Mouse (Mus musculus) myocyte (in vitro differentiated cells): ENCODE measurements at regions not wholly inside any gene's neighbourhood (a gene's known extent, or its start where the extent isn't known, plus 50 kb on each side); places are given as distances from the start of the nearest gene placed in this dataset.
A peak's percentile ranks its signal among the peaks of the same experiment; 100 is the strongest.

Source experiments
- H3K27me3 ChIP-seq: one replicate; pipeline ENCODE4 v1.6.1; 2011; ENCODE audit not compliant: control insufficient read depth, insufficient read depth, insufficient read length
- H3K36me3 ChIP-seq: one replicate; pipeline ENCODE4 v1.6.1; 2011; ENCODE audit not compliant: control insufficient read depth, insufficient read depth
- H3K4me2 ChIP-seq: one replicate; pipeline ENCODE4 v1.6.1; 2011; ENCODE audit warnings: low read depth, control low read depth
- H3K4me3 ChIP-seq: one replicate; pipeline ENCODE4 v1.5.1; 2011; ENCODE audit warnings: mild to moderate bottlenecking, control low read depth, moderate library complexity
- H3K79me2 ChIP-seq: one replicate; pipeline ENCODE4 v1.6.1; 2011; ENCODE audit not compliant: control insufficient read depth, insufficient read depth
- H3ac ChIP-seq: one replicate; pipeline ENCODE4 v1.6.1; 2011; ENCODE audit not compliant: control insufficient read depth, insufficient read length
- CEBPB ChIP-seq: IDR thresholded peaks from 2 replicates; pipeline ENCODE4 v1.6.1; 2011; ENCODE audit warnings: mild to moderate bottlenecking, moderate library complexity; ENCODE audit not compliant: poor library complexity, insufficient read depth, severe bottlenecking
- E2F4 ChIP-seq: IDR thresholded peaks from one replicate; pipeline ENCODE4 v1.6.1; 2011; ENCODE audit warnings: mild to moderate bottlenecking, control low read depth, moderate library complexity; ENCODE audit not compliant: insufficient read depth
- MAX ChIP-seq: IDR thresholded peaks from one replicate; pipeline ENCODE4 v1.6.1; 2011; ENCODE audit warnings: low read depth, mild to moderate bottlenecking, control low read depth
- MYOD1 ChIP-seq, 3 experiments: IDR thresholded peaks; one replicate each; pipeline ENCODE4 v1.6.1; 2011; ENCODE audit warnings: control low read depth in 2 of 3, low read depth in 2 of 3, mild to moderate bottlenecking in 2 of 3, moderate library complexity in 1 of 3; ENCODE audit not compliant: insufficient read length in 2 of 3, control insufficient read depth in 1 of 3
- MYOG ChIP-seq, 3 experiments: IDR thresholded peaks; one replicate each; pipeline ENCODE4 v1.6.1; 2011; ENCODE audit warnings: control low read depth in 2 of 3, low read depth in 2 of 3, mild to moderate bottlenecking in 2 of 3; ENCODE audit not compliant: insufficient read length in 2 of 3, control insufficient read depth in 1 of 3, insufficient read depth in 1 of 3
- POLR2A ChIP-seq: IDR thresholded peaks from one replicate; pipeline ENCODE4 v1.6.1; 2011; ENCODE audit warnings: low read depth, mild to moderate bottlenecking, control low read depth, moderate library complexity; ENCODE audit not compliant: insufficient read length
- POLR2AphosphoS2 ChIP-seq: IDR thresholded peaks from one replicate; pipeline ENCODE4 v1.6.1; 2011; ENCODE audit warnings: low read depth, control low read depth; ENCODE audit not compliant: insufficient read length
- REST ChIP-seq: IDR thresholded peaks from one replicate; pipeline ENCODE4 v1.6.1; 2011; ENCODE audit warnings: mild to moderate bottlenecking, control low read depth, moderate library complexity; ENCODE audit not compliant: insufficient read depth, insufficient read length
- SRF ChIP-seq: IDR thresholded peaks from one replicate; pipeline ENCODE4 v1.6.1; 2011; ENCODE audit warnings: low read depth; ENCODE audit not compliant: control insufficient read depth, insufficient read length
- TCF12 ChIP-seq: IDR thresholded peaks from one replicate; pipeline ENCODE4 v1.6.1; 2011; ENCODE audit warnings: mild to moderate bottlenecking, control low read depth; ENCODE audit not compliant: poor library complexity, insufficient read depth, severe bottlenecking
- TCF3 ChIP-seq: IDR thresholded peaks from one replicate; pipeline ENCODE4 v1.6.1; 2011; ENCODE audit warnings: low read depth, control low read depth; ENCODE audit not compliant: insufficient read length
- USF1 ChIP-seq: IDR thresholded peaks from one replicate; pipeline ENCODE4 v1.6.1; 2011; ENCODE audit warnings: low read depth, mild to moderate bottlenecking, control low read depth, moderate library complexity

DNA sequence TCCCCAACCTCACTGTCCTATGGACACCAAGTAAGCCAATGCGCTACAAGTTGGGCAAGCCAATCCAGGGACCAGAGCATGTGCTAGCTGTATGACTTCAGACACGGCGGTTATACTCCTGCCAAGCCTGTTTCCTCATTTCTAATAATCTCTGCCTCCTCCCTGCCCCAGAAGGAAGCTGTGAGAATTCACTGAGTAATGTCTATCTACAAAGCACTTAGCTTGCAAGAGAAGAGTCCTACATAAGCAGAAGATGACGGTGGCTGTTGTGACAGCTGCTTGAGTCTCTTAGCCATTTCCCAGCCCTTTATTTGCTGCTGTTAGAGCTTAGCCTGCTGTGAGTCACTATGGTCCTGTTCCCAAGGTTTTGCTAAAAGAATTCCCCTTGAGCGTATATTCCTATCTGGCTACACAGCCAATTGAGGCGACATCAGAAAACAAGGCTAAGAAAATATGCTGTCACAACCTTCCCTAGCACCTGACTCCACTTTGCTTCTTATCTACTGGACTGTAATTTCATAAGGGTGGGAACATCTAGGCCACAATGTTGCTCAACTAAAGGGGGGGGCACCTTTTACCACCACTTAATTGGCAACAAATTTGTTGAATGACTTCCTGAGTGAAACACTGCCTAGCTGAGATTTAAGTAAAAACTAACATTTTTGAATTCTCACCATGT is 66.0 kb downstream of the Zfp36l1 start:
- TF ChIP-seq MYOG (IDR thresholded peaks at IDR 0.05; ENCODE audit: control insufficient read depth in 1 of 3, insufficient read depth in 1 of 3, insufficient read length in 2 of 3, low read depth in 2 of 3) (peak in 1 of 3 experiments; percentile 20), MYOD1 (IDR thresholded peaks at IDR 0.05; ENCODE audit: control insufficient read depth in 1 of 3, insufficient read length in 2 of 3, low read depth in 2 of 3) (peak; percentile 51 to 71 (median 66)), E2F4 (no peak), TCF12 (peak; percentile 6), REST (no peak)
- no peaks in the 10 kb centered on the region for H3K27me3 ChIP-seq
- no peak overlapping the region for H3K4me3 ChIP-seq

DNA sequence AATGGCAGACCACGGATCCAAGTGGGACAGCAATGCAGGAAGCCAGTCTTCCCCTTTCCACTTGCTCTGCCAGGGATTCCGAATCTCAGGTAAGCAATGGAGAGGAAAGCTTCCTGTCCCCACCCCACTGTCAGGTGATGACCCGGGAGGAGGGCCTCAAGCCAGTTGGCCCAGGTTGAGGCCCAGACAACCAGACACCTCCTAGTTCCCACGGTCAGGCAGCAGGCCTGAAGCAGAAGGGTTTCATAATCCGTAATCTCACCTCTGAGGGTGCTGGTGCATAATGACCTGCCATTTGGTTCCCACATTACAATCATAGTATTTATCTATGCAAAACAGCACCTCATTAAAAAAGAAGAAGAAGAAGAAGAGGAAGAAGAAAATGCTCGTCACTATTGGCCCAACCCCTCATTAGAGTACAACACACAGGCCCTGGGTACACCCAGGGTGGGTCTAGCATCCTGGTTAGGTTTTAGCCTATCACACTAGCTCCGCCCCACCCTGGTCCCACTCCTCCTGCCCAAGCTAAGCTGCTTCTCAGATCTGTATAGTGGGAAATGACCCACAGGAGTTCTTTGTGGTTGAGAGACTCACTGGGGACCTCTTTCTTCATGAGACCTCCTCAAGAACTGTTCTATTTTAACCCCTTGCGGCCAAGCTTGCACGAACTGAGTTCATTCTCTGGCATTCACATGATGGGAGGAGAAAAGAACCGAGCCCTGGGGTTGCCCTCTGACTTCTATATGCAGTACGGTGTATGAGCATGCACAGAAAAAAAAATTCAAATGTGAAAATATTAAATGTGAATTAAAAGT is 71.1 kb downstream of the Zfp36l1 start:
- Histone ChIP-seq H3K79me2 (no peaks in the 10 kb centered on the region), H3K4me2 (no peak overlapping the region), H3K4me3 (no peak overlapping the region), H3ac (no peak overlapping the region), H3K36me3 (no peaks in the 10 kb centered on the region), H3K27me3 (no peaks in the 10 kb centered on the region)
- no peak for TF ChIP-seq TCF3

More for the DNA sequence above, 66.0 kb downstream of the Zfp36l1 start:
- H3K79me2 ChIP-seq = no peaks in the 10 kb centered on the region
- no peak overlapping the region for H3ac ChIP-seq
- no peaks in the 10 kb centered on the region for H3K36me3 ChIP-seq
- peak overlapping the region; percentile 41 for H3K4me2 ChIP-seq

DNA sequence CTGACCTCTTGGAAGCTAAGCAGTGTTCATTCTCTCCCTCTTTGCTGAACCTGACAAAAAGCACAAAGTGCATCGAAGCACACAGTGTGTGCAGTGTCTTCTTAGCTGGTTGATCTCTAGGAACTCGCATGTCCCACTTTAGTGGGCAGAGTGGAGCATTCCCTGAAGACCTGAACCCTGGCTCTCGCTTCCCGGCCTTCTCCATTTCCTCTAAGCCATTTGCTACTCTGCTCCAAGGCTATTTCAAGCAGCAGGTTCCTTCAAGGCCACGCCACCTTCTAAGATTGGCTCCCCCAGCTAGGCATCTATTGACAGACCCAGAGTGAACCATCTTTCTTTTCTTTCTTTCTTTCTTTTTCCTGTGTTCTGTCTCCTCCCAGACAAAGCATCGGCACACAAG is 71.8 kb downstream of the Zfp36l1 start:
- TF ChIP-seq TCF3 = no peak
- no peak for TF ChIP-seq MYOD1 (IDR thresholded peaks at IDR 0.05; ENCODE audit: control insufficient read depth in 1 of 3, insufficient read length in 2 of 3, low read depth in 2 of 3)
- TF ChIP-seq MAX = no peak
- TF ChIP-seq CEBPB = no peak
- TF ChIP-seq REST = no peak
- no peak for TF ChIP-seq SRF
- no peak for TF ChIP-seq E2F4
- TF ChIP-seq TCF12 = no peak
- Histone ChIP-seq H3K36me3 (no peaks in the 10 kb centered on the region), H3ac (no peak overlapping the region), H3K27me3 (no peaks in the 10 kb centered on the region), H3K79me2 (no peaks in the 10 kb centered on the region), H3K4me3 (no peak overlapping the region), H3K4me2 (no peak overlapping the region)

DNA sequence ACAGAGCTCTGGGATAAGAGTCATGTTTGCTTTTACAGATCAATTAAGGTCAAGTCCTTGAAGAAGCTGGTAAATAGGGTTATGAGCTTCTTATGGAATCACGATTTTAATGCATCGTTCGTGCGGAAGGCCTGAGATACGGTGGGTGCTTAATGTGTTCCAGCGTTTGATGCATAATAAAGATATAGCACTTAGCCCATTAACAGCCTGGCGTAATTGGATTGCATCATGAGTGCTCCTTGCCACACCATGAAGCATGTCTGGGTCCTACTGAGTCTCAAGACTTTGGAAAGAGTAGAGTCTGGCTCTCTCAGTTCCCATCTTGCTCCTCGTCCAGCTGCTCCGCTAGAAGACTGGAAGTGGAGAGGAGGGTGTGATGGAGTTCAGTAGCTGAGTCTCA is 72.6 kb downstream of the Zfp36l1 start:
- H3ac ChIP-seq = no peak overlapping the region
- H3K4me3 ChIP-seq = no peak overlapping the region
- H3K36me3 ChIP-seq = no peaks in the 10 kb centered on the region
- no peak overlapping the region for H3K4me2 ChIP-seq
- H3K27me3 ChIP-seq = no peaks in the 10 kb centered on the region
- no peak for TF ChIP-seq MYOG (IDR thresholded peaks at IDR 0.05; ENCODE audit: control insufficient read depth in 1 of 3, insufficient read depth in 1 of 3, insufficient read length in 2 of 3, low read depth in 2 of 3)
- TF ChIP-seq POLR2A = no peak
- no peak for TF ChIP-seq TCF12
- no peak for TF ChIP-seq REST
- no peak for TF ChIP-seq MAX
- no peak for TF ChIP-seq MYOD1 (IDR thresholded peaks at IDR 0.05; ENCODE audit: control insufficient read depth in 1 of 3, insufficient read length in 2 of 3, low read depth in 2 of 3)
- TF ChIP-seq POLR2AphosphoS2 = no peak
- TF ChIP-seq SRF = no peak
- no peak for TF ChIP-seq USF1
- TF ChIP-seq CEBPB = no peak
- no peak for TF ChIP-seq E2F4
- TF ChIP-seq TCF3 = no peak
- H3K79me2 ChIP-seq = no peaks in the 10 kb centered on the region

DNA sequence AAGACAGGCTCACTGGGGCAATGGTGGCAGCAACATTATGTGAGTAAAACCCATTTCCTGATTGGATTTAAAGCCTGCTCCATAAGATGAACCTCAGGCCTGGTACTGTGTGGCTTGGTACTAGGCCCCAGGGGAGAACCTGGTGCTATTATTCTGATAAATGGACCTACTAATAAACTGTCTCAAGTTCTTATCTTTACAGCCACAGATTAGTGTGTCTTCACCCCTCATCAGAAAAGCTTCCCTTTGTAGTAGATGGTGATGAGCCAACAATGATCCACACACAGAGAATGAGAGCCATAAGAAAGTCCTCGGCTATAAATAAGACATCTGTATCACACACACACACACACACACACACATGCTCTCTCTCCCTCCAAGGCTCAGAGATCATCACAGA is 73.7 kb downstream of the Zfp36l1 start:
- Histone ChIP-seq H3K36me3 (no peaks in the 10 kb centered on the region), H3K27me3 (no peaks in the 10 kb centered on the region), H3K79me2 (no peaks in the 10 kb centered on the region), H3K4me3 (no peak overlapping the region), H3ac (no peak overlapping the region), H3K4me2 (no peak overlapping the region)
- no peak for TF ChIP-seq POLR2A
- TF ChIP-seq TCF3 = no peak
- no peak for TF ChIP-seq MYOD1 (IDR thresholded peaks at IDR 0.05; ENCODE audit: control insufficient read depth in 1 of 3, insufficient read length in 2 of 3, low read depth in 2 of 3)
- no peak for TF ChIP-seq TCF12
- TF ChIP-seq E2F4 = no peak
- TF ChIP-seq POLR2AphosphoS2 = no peak
- TF ChIP-seq SRF = no peak
- no peak for TF ChIP-seq CEBPB
- no peak for TF ChIP-seq MYOG (IDR thresholded peaks at IDR 0.05; ENCODE audit: control insufficient read depth in 1 of 3, insufficient read depth in 1 of 3, insufficient read length in 2 of 3, low read depth in 2 of 3)
- no peak for TF ChIP-seq USF1
- no peak for TF ChIP-seq MAX
- TF ChIP-seq REST = no peak
